Mouse (Mus musculus) limb, embryonic 12.5 days (tissue): ENCODE measurements around the gene Map4k1. TPM values are rescaled to one million over a fixed set of nuclear protein-coding genes. Genes with fewer than 3 reads are reported as not detected.

Experiments
- ATAC-seq: fragments of 200-750 bp; cut with Nextera tagmentation; 2 replicates; pipeline ENCODE4 v1.8.0; 2017; ENCODE audit warnings: low read depth, moderate TSS enrichment; ENCODE audit not compliant: insufficient number of reproducible peaks, insufficient read depth, low FRiP score, low TSS enrichment
- H3K27ac ChIP-seq: fragments of 300-500 bp; sonication (generic); 2 replicates; pipeline ENCODE4 v1.5.1; 2016; ENCODE audit warnings: mild to moderate bottlenecking, moderate library complexity
- H3K27me3 ChIP-seq: fragments of 300-500 bp; sonication (generic); 2 replicates; pipeline ENCODE4 v1.6.1; 2016; ENCODE audit warnings: mild to moderate bottlenecking, moderate library complexity
- H3K36me3 ChIP-seq: fragments of 300-500 bp; sonication (generic); 2 replicates; pipeline ENCODE4 v1.6.1; 2016; ENCODE audit warnings: mild to moderate bottlenecking, moderate library complexity
- H3K4me1 ChIP-seq: fragments of 300-500 bp; sonication (generic); replicated peaks from 2 replicates; pipeline ENCODE4 v1.6.1; 2016
- H3K4me2 ChIP-seq: fragments of 300-500 bp; sonication (generic); 2 replicates; pipeline ENCODE4 v1.6.1; 2016; ENCODE audit warnings: mild to moderate bottlenecking, moderate library complexity
- H3K4me3 ChIP-seq: fragments of 300-500 bp; sonication (generic); replicated peaks from 2 replicates; pipeline ENCODE4 v1.5.1; 2016; ENCODE audit warnings: mild to moderate bottlenecking
- H3K9ac ChIP-seq: fragments of 300-500 bp; sonication (generic); replicated peaks from 2 replicates; pipeline ENCODE4 v1.6.1; 2016; ENCODE audit warnings: mild to moderate bottlenecking, moderate library complexity
- H3K9me3 ChIP-seq: fragments of 300-500 bp; sonication (generic); 2 replicates; pipeline ENCODE4 v1.6.1; 2016; ENCODE audit warnings: mild to moderate bottlenecking, moderate library complexity
- WGBS: fragments of 180-500 bp; shearing (Covaris S2); methylation state at CpG from one replicate; pipeline ENCODE4 v1.1.7; 2016; 5-methylcytosine and 5-hydroxymethylcytosine counted together
- microRNA-seq: library from miRNA; unstranded; fragments of <30 nt; microRNA quantifications from one replicate; pipeline ENCODE4, GENCODE M21; 2017
- polyA plus RNA-seq: library from polyadenylated mRNA; unstranded; fragments of >200 nt; fragmentation: Nextera tagmentation; extraction: Ambion mirVana; gene quantifications from 2 replicates; pipeline ENCODE4 v1.2.1, GENCODE M21; 2016

Map4k1 gene
- polyA plus RNA-seq, 1 experiment from 2014 or later = 10.9 TPM

GRCm38 (mm10) chr7:29046533-29046932, 64.7 kb downstream of the Map4k1 start:
- Histone ChIP-seq H3K9ac (no peak overlapping the region), H3K27ac (no peak overlapping the region), H3K27me3 (no peaks in the 10 kb centered on the region; the same call in 1 of the 2 replicates), H3K36me3 (no peaks in the 10 kb centered on the region), H3K4me1 (peaks cover 6% of the 10 kb centered on the region; the same call in 1 of the 2 replicates), H3K4me3 (0 out of 2 replicates have a peak overlapping the region, but pooled peaks have one; percentile 6), H3K4me2 (peak overlapping the region; percentile 32), H3K9me3 (peaks cover 5% of the 10 kb centered on the region; the same call in 1 of the 2 replicates)
- ATAC-seq = peak; percentile 43; the same call in 1 of the 2 replicates
- 5% methylated on average over 12 of the region's 12 CpGs for WGBS

- Histone ChIP-seq H3K27me3 (peaks cover 14% of the 10 kb centered on the region), H3K27ac (no peak overlapping the region), H3K4me2 (no peak overlapping the region), H3K36me3 (no peaks in the 10 kb centered on the region), H3K4me3 (no peak overlapping the region), H3K9ac (no peak overlapping the region), H3K4me1 (peaks cover 9% of the 10 kb centered on the region; the same call in 1 of the 2 replicates), H3K9me3 (peaks cover 5% of the 10 kb centered on the region; the same call in 1 of the 2 replicates)
- ATAC-seq = no peak
- 83% methylated on average over 3 of the region's 3 CpGs for WGBS
Measured at GRCm38 (mm10) chr7:29048070-29048469, 66.2 kb downstream of the Map4k1 start.

GRCm38 (mm10) chr7:29048615-29049014, 66.8 kb downstream of the Map4k1 start:
- no peak overlapping the region for H3K4me2 ChIP-seq
- no peak for ATAC-seq
- H3K9me3 ChIP-seq = peaks cover 5% of the 10 kb centered on the region; the same call in 1 of the 2 replicates
- no peak overlapping the region for H3K4me3 ChIP-seq
- peaks cover 9% of the 10 kb centered on the region; the same call in 1 of the 2 replicates for H3K4me1 ChIP-seq
- no peaks in the 10 kb centered on the region for H3K36me3 ChIP-seq
- H3K27me3 ChIP-seq = peaks cover 20% of the 10 kb centered on the region
- H3K27ac ChIP-seq = no peak overlapping the region
- H3K9ac ChIP-seq = no peak overlapping the region
- 75% methylated on average over 11 of the region's 11 CpGs for WGBS

GRCm38 (mm10) chr7:29050797-29051196, 68.9 kb downstream of the Map4k1 start:
- Histone ChIP-seq H3K27ac (no peak overlapping the region), H3K27me3 (peaks cover 41% of the 10 kb centered on the region), H3K9me3 (peaks cover 5% of the 10 kb centered on the region; the same call in 1 of the 2 replicates), H3K9ac (no peak overlapping the region), H3K4me3 (no peak overlapping the region), H3K4me2 (no peak overlapping the region), H3K4me1 (peaks cover 3% of the 10 kb centered on the region; the same call in 1 of the 2 replicates), H3K36me3 (no peaks in the 10 kb centered on the region)
- WGBS = 46% methylated on average over 2 of the region's 2 CpGs
- no peak for ATAC-seq

GRCm38 (mm10) chr7:29052821-29053220, 71.0 kb downstream of the Map4k1 start:
- 5% methylated on average over 19 of the region's 19 CpGs for WGBS
- peak overlapping the region; percentile 24 for H3K4me3 ChIP-seq
- peak overlapping the region; percentile 12; the same call in 1 of the 2 replicates for H3K9ac ChIP-seq
- peaks cover 5% of the 10 kb centered on the region; the same call in 1 of the 2 replicates for H3K9me3 ChIP-seq
- peak overlapping the region; percentile 43 for H3K4me2 ChIP-seq
- no peaks in the 10 kb centered on the region for H3K36me3 ChIP-seq
- 0 out of 2 replicates have a peak, but pooled peaks cover 3% of the 10 kb centered on the region for H3K4me1 ChIP-seq
- H3K27ac ChIP-seq = no peak overlapping the region
- H3K27me3 ChIP-seq = peaks cover 59% of the 10 kb centered on the region
- ATAC-seq = no peak

Small RNAs within 50 kb of the gene (microRNA-seq; reads per million reads assigned to microRNA genes)
- gene Gm44408 = not detected

Other genes starting within 250 kb of the Map4k1 start
- 125 and 131 TPM in 2 replicates for gene Mrps12, start 240.2 kb upstream of the Map4k1 start, polyA plus RNA-seq
- 32.4 and 33.1 TPM in 2 replicates for gene Sars2, start 240.1 kb upstream of the Map4k1 start, polyA plus RNA-seq
- 0.24 TPM in 1 of 2 replicates, not detected in the other for gene Ccer2, start 225.9 kb upstream of the Map4k1 start, polyA plus RNA-seq
- gene Sirt2, start 215.3 kb upstream of the Map4k1 start, polyA plus RNA-seq = 70.8 and 76.9 TPM in 2 replicates
- gene Nfkbib, start 214.5 kb upstream of the Map4k1 start, polyA plus RNA-seq = 37.4 and 40.8 TPM in 2 replicates
- gene Rinl, start 193.1 kb upstream of the Map4k1 start, polyA plus RNA-seq = 2.3 and 3.1 TPM in 2 replicates
- 347 and 425 TPM in 2 replicates for gene Hnrnpl, start 173.5 kb upstream of the Map4k1 start, polyA plus RNA-seq
- gene Ech1, start 156.8 kb upstream of the Map4k1 start, polyA plus RNA-seq = 111 and 114 TPM in 2 replicates
- gene Lgals4, start 148.2 kb upstream of the Map4k1 start, polyA plus RNA-seq = 4.9 and 6.7 TPM in 2 replicates
- 3.4 and 4.8 TPM in 2 replicates for gene Lgals7, start 118.2 kb upstream of the Map4k1 start, polyA plus RNA-seq
- gene Capn12, start 100.6 kb upstream of the Map4k1 start, polyA plus RNA-seq = 0.26 and 0.29 TPM in 2 replicates
- 269 and 283 TPM in 2 replicates for gene Actn4, start 19.7 kb upstream of the Map4k1 start, polyA plus RNA-seq
- 438 and 440 TPM in 2 replicates for gene Eif3k, start 186 bp upstream of the Map4k1 start, polyA plus RNA-seq
- 5.0 and 5.2 TPM in 2 replicates for gene Ryr1, start 143.1 kb downstream of the Map4k1 start, polyA plus RNA-seq
- gene Rasgrp4, start 152.8 kb downstream of the Map4k1 start, polyA plus RNA-seq = 0.93 and 1.3 TPM in 2 replicates
- 14.2 and 16.4 TPM in 2 replicates for gene Fam98c, start 174.2 kb downstream of the Map4k1 start, polyA plus RNA-seq
- gene Ggn, start 188.2 kb downstream of the Map4k1 start, polyA plus RNA-seq = 0.60 and 1.1 TPM in 2 replicates
- 5.0 and 6.6 TPM in 2 replicates for gene Spred3, start 188.4 kb downstream of the Map4k1 start, polyA plus RNA-seq
- gene Psmd8, start 198.7 kb downstream of the Map4k1 start, polyA plus RNA-seq = 292 and 305 TPM in 2 replicates
- gene Catsperg1, start 232.0 kb downstream of the Map4k1 start, polyA plus RNA-seq = 0.56 and 0.69 TPM in 2 replicates